Mouse (Mus musculus) T-helper 1 cell (primary cell): ENCODE results near the gene Gm17026.
"Not testable (repeated sequence)": the region's sequence is repeated elsewhere in the genome, so short reads cannot be mapped to it uniquely, and the experiment has no call there.

Source experiments
- in situ Hi-C: fragments of 300-600 bp; cut with MboI, MseI; formaldehyde crosslinking; loops from one replicate; pipeline ENCODE4 v1.15.1; 2025; ENCODE audit warnings: high pct_unique_total_duplicates

Gm17026 gene

GRCm38 (mm10) chr14:42259948-42260347 lies at the start of gene Gm17026:
Gm17026 (minus strand) TSS chr14:42260048.
- in situ Hi-C loops = loop anchor here (5.0 to 25.0 kb wide), 2 partner anchors 337 to 1427 kb away; partner anchors contain the start of genes Gm17124, Gm7324 and Gm8165

- in situ Hi-C loops = not testable (repeated sequence)
Observed at GRCm38 (mm10) chr14:42297258-42297657, 37.4 kb upstream of the Gm17026 start, which contains the start of gene Gm9611. Gm9611 (minus strand) TSS chr14:42297358.

GRCm38 (mm10) chr14:42216766-42217537 lies 42.9 kb downstream of the Gm17026 start:
- in situ Hi-C loops = loop anchor here (10.0 to 25.0 kb wide), 3 partner anchors 595 to 820 kb away; no protein-coding TSS in a partner anchor
